Mouse (Mus musculus) liver, embryonic 14.5 days (tissue): ENCODE measurements at regions not wholly inside any gene's neighbourhood (a gene's known extent, or its start where the extent isn't known, plus 50 kb on each side); places are given as distances from the start of the nearest gene placed in this dataset.

Source experiments
- CTCF ChIP-seq: IDR thresholded peaks from 2 replicates; pipeline ENCODE4 v1.5.1; 2016; ENCODE audit warnings: antibody characterized with exemption, low read depth, control low read depth
- EP300 ChIP-seq: IDR thresholded peaks from 2 replicates; pipeline ENCODE4 v1.6.1; 2016; ENCODE audit warnings: antibody characterized with exemption, low read depth

DNA sequence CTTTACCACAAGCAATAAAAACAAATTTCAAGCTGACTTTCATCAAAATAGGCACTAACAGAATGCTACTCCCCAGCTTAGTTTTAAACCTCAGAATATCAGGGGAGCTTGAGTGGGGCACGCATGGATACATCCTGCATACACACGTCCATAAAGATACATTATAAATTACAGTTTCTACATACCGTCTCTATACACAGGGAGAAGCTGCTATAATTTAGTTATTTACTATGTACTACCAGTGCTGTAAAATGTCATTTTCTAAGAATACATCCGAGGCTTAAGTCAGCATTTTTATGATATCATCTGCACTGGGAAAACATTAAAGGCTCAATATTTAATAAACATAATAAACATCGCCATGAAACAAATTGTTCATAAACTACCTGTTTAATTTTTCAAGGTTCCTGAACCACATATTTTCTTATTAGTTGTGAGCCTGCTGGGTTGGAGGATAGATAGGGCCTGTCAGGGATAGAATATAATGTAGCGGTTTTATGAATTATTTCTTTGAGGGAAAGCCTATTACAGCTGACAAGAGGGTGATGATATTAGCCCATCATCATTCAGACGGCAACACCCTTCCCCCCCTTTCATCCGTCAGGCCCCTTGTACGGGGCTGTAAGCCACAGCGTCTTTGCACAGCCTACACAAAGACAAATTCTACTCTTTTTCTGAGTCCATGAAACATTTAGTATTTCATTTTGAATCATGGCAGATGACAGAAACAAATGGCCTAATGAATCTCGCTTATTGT is 292.1 kb upstream of the Tmco5 start:
- TF ChIP-seq EP300 (no peak), CTCF (no peak)
